Mouse (Mus musculus) adipocyte (in vitro differentiated cells): ENCODE measurements at regions not wholly inside any gene's neighbourhood (a gene's known extent, or its start where the extent isn't known, plus 50 kb on each side); places are given as distances from the start of the nearest gene placed in this dataset.

Source experiments
- DNase-seq: peaks from one replicate; pipeline ENCODE4 v3.0.0-alpha.2; 2016; ENCODE audit warnings: low spot score

GRCm38 (mm10) chr14:28626951-28627350 lies 122.4 kb downstream of the Wnt5a start:
- no peak for DNase-seq

- DNase-seq, result no peak
Observed at GRCm38 (mm10) chr14:28635175-28635574, 130.6 kb downstream of the Wnt5a start.

GRCm38 (mm10) chr14:28639056-28639455 lies 134.5 kb downstream of the Wnt5a start:
- DNase-seq, result no peak

- no peak for DNase-seq
Observed at GRCm38 (mm10) chr14:28645807-28646206, 141.3 kb downstream of the Wnt5a start.

- DNase-seq, result no peak
Observed at GRCm38 (mm10) chr14:28649411-28649810, 144.9 kb downstream of the Wnt5a start.

GRCm38 (mm10) chr14:28653059-28653930 lies 148.7 kb downstream of the Wnt5a start:
- DNase-seq, result no peak

GRCm38 (mm10) chr14:28657216-28657615 lies 152.7 kb downstream of the Wnt5a start:
- no peak for DNase-seq

- DNase-seq, result peak; percentile 2
Observed at GRCm38 (mm10) chr14:28660872-28661588, 156.5 kb downstream of the Wnt5a start.

- DNase-seq, result no peak
Observed at GRCm38 (mm10) chr14:28663316-28663715, 158.8 kb downstream of the Wnt5a start.

GRCm38 (mm10) chr14:28664121-28664520 lies 159.6 kb downstream of the Wnt5a start:
- DNase-seq, result no peak

- DNase-seq, result peak; percentile 87
Observed at GRCm38 (mm10) chr14:28675476-28675875, 170.9 kb downstream of the Wnt5a start.

- DNase-seq, result peak; percentile 32
Observed at GRCm38 (mm10) chr14:28699780-28700179, 195.2 kb downstream of the Wnt5a start.

- no peak for DNase-seq
Observed at GRCm38 (mm10) chr14:28704729-28705128, 200.2 kb downstream of the Wnt5a start.

- no peak for DNase-seq
Observed at GRCm38 (mm10) chr14:28714598-28714997, 210.0 kb downstream of the Wnt5a start.

- no peak for DNase-seq
Observed at GRCm38 (mm10) chr14:28720545-28720944, 216.0 kb downstream of the Wnt5a start.

GRCm38 (mm10) chr14:28725666-28726065 lies 221.1 kb downstream of the Wnt5a start:
- DNase-seq, result no peak

- no peak for DNase-seq
Observed at GRCm38 (mm10) chr14:28733496-28733895, 228.9 kb downstream of the Wnt5a start.

- no peak for DNase-seq
Observed at GRCm38 (mm10) chr14:28735446-28735845, 230.9 kb downstream of the Wnt5a start.

GRCm38 (mm10) chr14:28740076-28740475 lies 235.5 kb downstream of the Wnt5a start:
- DNase-seq, result no peak

GRCm38 (mm10) chr14:28741418-28741817 lies 236.9 kb downstream of the Wnt5a start:
- DNase-seq, result no peak

GRCm38 (mm10) chr14:28743673-28744072 lies 239.1 kb downstream of the Wnt5a start:
- DNase-seq, result no peak

- no peak for DNase-seq
Observed at GRCm38 (mm10) chr14:28750301-28750700, 245.8 kb downstream of the Wnt5a start.

GRCm38 (mm10) chr14:28765201-28765600 lies 252.8 kb upstream of the Lrtm1 start:
- no peak for DNase-seq
